Mouse (Mus musculus) neural tube, embryonic 14.5 days (tissue): Measurements from ENCODE around the gene Frmd6. TPM values are rescaled to one million over a fixed set of nuclear protein-coding genes. Genes with fewer than 3 reads are reported as not detected.

Source experiments
- ATAC-seq: fragments of 200-750 bp; cut with Nextera tagmentation; 2 replicates; pipeline ENCODE4 v1.8.0; 2017; ENCODE audit warnings: low read depth, mild to moderate bottlenecking, moderate TSS enrichment, moderate library complexity
- H3K27ac ChIP-seq: fragments of 300-500 bp; sonication (generic); 2 replicates; pipeline ENCODE4 v1.5.1; 2014; ENCODE audit warnings: low read depth, mild to moderate bottlenecking, control low read depth, low read length, moderate library complexity, mixed read lengths
- H3K27me3 ChIP-seq: fragments of 300-500 bp; sonication (generic); 2 replicates; pipeline ENCODE4 v1.6.1; 2014; ENCODE audit warnings: low read length; ENCODE audit not compliant: control insufficient read depth, insufficient read depth
- H3K36me3 ChIP-seq: fragments of 300-500 bp; sonication (generic); 2 replicates; pipeline ENCODE4 v1.6.1; 2014; ENCODE audit warnings: low read length, mixed read lengths; ENCODE audit not compliant: control insufficient read depth, insufficient read depth
- H3K4me1 ChIP-seq: fragments of 300-500 bp; sonication (generic); 2 replicates; pipeline ENCODE4 v1.6.1; 2014; ENCODE audit warnings: low read length; ENCODE audit not compliant: control insufficient read depth, insufficient read depth
- H3K4me2 ChIP-seq: fragments of 300-500 bp; sonication (generic); 2 replicates; pipeline ENCODE4 v1.6.1; 2014; ENCODE audit warnings: mild to moderate bottlenecking, low read depth, low read length, control low read depth
- H3K4me3 ChIP-seq: fragments of 300-500 bp; sonication (generic); 2 replicates; pipeline ENCODE4 v1.5.1; 2014; ENCODE audit warnings: low read depth, low read length, control low read depth, mixed read lengths
- H3K9ac ChIP-seq: fragments of 300-500 bp; sonication (generic); replicated peaks from 2 replicates; pipeline ENCODE4 v1.6.1; 2014; ENCODE audit warnings: low read depth, mild to moderate bottlenecking, control low read depth, low read length, mixed read lengths
- H3K9me3 ChIP-seq: fragments of 300-500 bp; sonication (generic); 2 replicates; pipeline ENCODE4 v1.6.1; 2016; ENCODE audit warnings: low read length; ENCODE audit not compliant: control insufficient read depth
- WGBS: fragments of 180-500 bp; shearing (Covaris S2); extraction: QIAGEN DNeasy Blood & Tissue Kit; methylation state at CpG from one replicate; pipeline ENCODE4 v1.1.7; 2014; 5-methylcytosine and 5-hydroxymethylcytosine counted together
- polyA plus RNA-seq: library from polyadenylated mRNA; unstranded; fragments of >200 nt; fragmentation: Nextera tagmentation; extraction: Ambion mirVana; gene quantifications from 2 replicates; pipeline ENCODE4 v1.2.1, GENCODE M21; 2014

Frmd6 gene
- polyA plus RNA-seq, 1 experiment from 2014 or later = 7.3 TPM

DNA sequence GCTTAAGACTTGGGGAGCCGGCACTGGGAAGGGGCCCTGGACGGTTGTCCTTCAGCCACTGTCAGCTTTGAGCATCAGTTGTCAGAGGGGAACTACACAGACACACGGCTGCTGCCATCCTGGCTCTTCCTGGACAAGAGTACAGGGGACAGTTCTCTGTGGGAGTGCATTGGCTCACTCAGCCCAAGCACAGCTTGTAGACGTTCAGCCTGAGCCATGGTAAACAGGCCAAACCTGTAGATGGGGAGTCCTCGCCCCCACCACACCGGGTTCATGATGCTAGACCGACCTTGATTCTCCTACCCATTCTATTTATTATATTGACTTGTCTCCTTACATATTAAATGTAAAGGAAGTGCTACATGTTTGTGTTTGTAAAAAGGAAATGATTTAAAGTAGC lies 70.0 kb downstream of the Frmd6 start:
- no peak overlapping the region for H3K9ac ChIP-seq
- WGBS = 87% methylated on average over 7 of the region's 7 CpGs
- H3K27me3 ChIP-seq = no peaks in the 10 kb centered on the region
- no peaks in the 10 kb centered on the region for H3K4me1 ChIP-seq
- ATAC-seq = no peak
- no peak overlapping the region for H3K27ac ChIP-seq
- no peak overlapping the region for H3K4me2 ChIP-seq
- H3K4me3 ChIP-seq = no peak overlapping the region
- no peaks in the 10 kb centered on the region for H3K9me3 ChIP-seq
- H3K36me3 ChIP-seq = peaks cover 7% of the 10 kb centered on the region

- Histone ChIP-seq H3K9ac (no peak overlapping the region), H3K27me3 (no peaks in the 10 kb centered on the region), H3K9me3 (no peaks in the 10 kb centered on the region), H3K4me1 (no peaks in the 10 kb centered on the region), H3K27ac (no peak overlapping the region), H3K36me3 (peaks cover 7% of the 10 kb centered on the region), H3K4me2 (no peak overlapping the region), H3K4me3 (no peak overlapping the region)
- no peak for ATAC-seq
- WGBS = 91% methylated on average over 10 of the region's 10 CpGs
Measured at GRCm38 (mm10) chr12:70896068-70896467, 70.8 kb downstream of the Frmd6 start.

- WGBS = 87% methylated on average over 8 of the region's 8 CpGs
- no peak for ATAC-seq
Measured at GRCm38 (mm10) chr12:70897434-70897833, 72.1 kb downstream of the Frmd6 start.

DNA sequence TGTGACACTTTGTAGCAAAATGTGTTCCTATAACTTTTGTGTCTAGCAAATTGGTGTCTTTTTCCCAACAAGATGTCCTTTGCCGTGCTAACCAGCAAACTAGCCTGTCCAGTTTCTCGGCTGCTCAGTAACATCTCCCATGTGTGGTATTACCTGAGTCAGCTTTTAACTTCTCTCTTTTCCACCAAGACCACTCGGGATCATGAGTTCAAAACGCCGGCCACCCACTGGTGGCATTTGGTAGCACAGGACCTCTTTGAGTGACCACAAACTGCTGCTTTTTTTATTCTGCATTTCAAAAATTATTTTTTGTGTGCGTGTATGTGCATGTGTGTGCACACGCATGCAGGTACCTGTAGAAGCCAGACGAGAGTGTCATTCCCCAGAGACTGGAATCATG lies 73.1 kb downstream of the Frmd6 start:
- WGBS = 91% methylated on average over 8 of the region's 8 CpGs
- Histone ChIP-seq H3K27me3 (no peaks in the 10 kb centered on the region), H3K36me3 (peaks cover 9% of the 10 kb centered on the region), H3K27ac (no peak overlapping the region), H3K9me3 (no peaks in the 10 kb centered on the region), H3K4me2 (no peak overlapping the region), H3K4me1 (no peaks in the 10 kb centered on the region), H3K9ac (no peak overlapping the region), H3K4me3 (no peak overlapping the region)
- no peak for ATAC-seq

More at GRCm38 (mm10) chr12:70897434-70897833, 72.1 kb downstream of the Frmd6 start:
- H3K9me3 ChIP-seq = no peaks in the 10 kb centered on the region
- H3K9ac ChIP-seq = no peak overlapping the region
- peaks cover 7% of the 10 kb centered on the region for H3K36me3 ChIP-seq
- no peaks in the 10 kb centered on the region for H3K4me1 ChIP-seq
- H3K4me3 ChIP-seq = no peak overlapping the region
- no peak overlapping the region for H3K27ac ChIP-seq
- H3K27me3 ChIP-seq = no peaks in the 10 kb centered on the region
- no peak overlapping the region for H3K4me2 ChIP-seq

DNA sequence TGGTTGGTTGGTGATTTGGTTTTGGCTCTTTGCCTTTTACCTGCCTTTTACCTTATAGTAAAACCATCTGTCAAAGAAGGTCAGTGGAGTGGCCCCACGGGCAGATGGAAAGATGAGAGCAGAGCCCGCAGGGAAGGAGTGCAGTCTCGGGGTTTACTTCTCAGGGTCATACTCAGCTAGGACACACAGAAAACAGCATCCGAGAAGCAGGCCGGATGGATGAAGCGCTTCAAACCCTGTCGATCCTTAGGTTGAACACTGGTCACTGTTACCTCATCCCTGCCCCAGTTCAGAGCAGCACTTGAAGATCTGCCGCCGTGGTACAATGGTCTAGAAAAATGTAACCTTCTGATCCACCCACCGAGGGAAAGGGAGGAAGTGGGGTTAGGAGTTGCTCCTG lies 79.2 kb downstream of the Frmd6 start:
- Histone ChIP-seq H3K4me3 (no peak overlapping the region), H3K27ac (no peak overlapping the region), H3K4me1 (no peaks in the 10 kb centered on the region), H3K9ac (no peak overlapping the region), H3K4me2 (no peak overlapping the region), H3K9me3 (no peaks in the 10 kb centered on the region), H3K27me3 (no peaks in the 10 kb centered on the region), H3K36me3 (0 out of 2 replicates have a peak, but pooled peaks cover 3% of the 10 kb centered on the region)
- WGBS = 94% methylated on average over 10 of the region's 10 CpGs
- no peak for ATAC-seq

DNA sequence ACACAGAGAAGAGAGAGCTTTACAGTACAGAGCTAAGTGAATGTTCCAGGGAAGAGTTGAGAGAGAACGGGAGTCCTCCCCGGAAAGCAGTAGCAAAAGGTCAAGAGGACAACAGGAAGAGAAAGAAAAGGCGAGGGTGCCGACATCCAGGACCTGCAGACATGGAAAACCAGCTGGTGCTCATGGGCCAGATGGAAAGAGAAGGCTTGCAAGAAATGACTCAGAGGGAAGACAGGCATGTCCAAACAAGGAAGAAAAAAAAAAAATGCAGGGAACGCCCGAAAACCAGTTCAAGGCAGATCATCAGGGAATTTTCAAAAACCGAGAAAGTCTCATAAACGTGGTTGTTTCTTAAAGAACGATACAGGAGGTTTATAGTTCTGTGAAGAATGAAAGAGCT lies 81.6 kb downstream of the Frmd6 start:
- H3K27me3 ChIP-seq = no peaks in the 10 kb centered on the region
- no peaks in the 10 kb centered on the region for H3K9me3 ChIP-seq
- no peak overlapping the region for H3K4me3 ChIP-seq
- 0 out of 2 replicates have a peak, but pooled peaks cover 3% of the 10 kb centered on the region for H3K36me3 ChIP-seq
- no peak overlapping the region for H3K9ac ChIP-seq
- WGBS = 86% methylated on average over 9 of the region's 9 CpGs
- no peak overlapping the region for H3K27ac ChIP-seq
- no peaks in the 10 kb centered on the region for H3K4me1 ChIP-seq
- no peak for ATAC-seq
- H3K4me2 ChIP-seq = no peak overlapping the region

DNA sequence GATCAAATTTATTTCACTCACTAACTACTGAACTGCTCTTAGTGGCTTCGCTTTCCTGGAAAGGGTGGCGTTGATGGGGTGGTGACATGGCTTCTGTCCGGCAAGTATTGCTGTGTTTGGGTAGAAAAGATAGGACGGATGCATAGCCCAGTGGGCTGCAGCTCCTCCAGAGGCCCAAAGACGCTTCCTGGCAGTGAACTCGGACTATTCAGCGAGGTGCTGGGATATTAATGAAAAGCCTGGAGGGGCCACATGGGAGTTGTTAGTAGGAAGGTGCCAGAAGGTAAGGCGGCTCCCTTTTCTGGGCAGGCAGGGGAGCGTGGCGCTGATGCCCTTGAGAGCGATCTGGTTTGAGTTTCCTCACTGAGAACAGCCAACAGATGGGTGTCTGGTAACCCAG lies 82.3 kb downstream of the Frmd6 start:
- Histone ChIP-seq H3K36me3 (0 out of 2 replicates have a peak, but pooled peaks cover 3% of the 10 kb centered on the region), H3K27ac (no peak overlapping the region), H3K27me3 (no peaks in the 10 kb centered on the region), H3K4me1 (no peaks in the 10 kb centered on the region), H3K9ac (no peak overlapping the region), H3K4me3 (no peak overlapping the region), H3K4me2 (no peak overlapping the region), H3K9me3 (no peaks in the 10 kb centered on the region)
- no peak for ATAC-seq
- 77% methylated on average over 11 of the region's 11 CpGs for WGBS

DNA sequence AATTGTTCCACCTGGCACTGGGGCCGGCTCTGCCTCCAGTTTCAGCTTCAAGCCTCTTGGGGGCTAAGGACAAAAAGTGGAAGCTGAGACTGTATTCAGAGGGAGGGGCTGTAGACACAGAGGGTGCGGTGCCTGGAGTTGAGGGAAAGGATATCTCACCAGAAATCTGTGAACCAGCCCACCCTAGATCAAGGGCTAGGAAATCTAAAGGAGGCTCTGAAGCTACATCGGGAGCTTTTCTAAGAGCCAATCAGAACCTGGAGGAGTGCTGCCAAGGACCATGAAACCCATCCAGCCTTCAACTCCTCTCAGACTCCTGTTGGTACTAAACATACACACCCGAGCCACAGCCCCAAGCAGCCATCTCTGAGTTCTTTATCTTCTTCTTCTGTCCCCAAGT lies 82.8 kb downstream of the Frmd6 start:
- Histone ChIP-seq H3K4me2 (no peak overlapping the region), H3K36me3 (0 out of 2 replicates have a peak, but pooled peaks cover 3% of the 10 kb centered on the region), H3K9me3 (no peaks in the 10 kb centered on the region), H3K9ac (no peak overlapping the region), H3K27me3 (no peaks in the 10 kb centered on the region), H3K4me1 (no peaks in the 10 kb centered on the region), H3K4me3 (no peak overlapping the region), H3K27ac (no peak overlapping the region)
- WGBS = 79% methylated on average over 4 of the region's 4 CpGs
- no peak for ATAC-seq

- H3K36me3 ChIP-seq = no peaks in the 10 kb centered on the region
- H3K4me2 ChIP-seq = no peak overlapping the region
- no peaks in the 10 kb centered on the region for H3K4me1 ChIP-seq
- H3K9me3 ChIP-seq = no peaks in the 10 kb centered on the region
- H3K27me3 ChIP-seq = no peaks in the 10 kb centered on the region
- no peak overlapping the region for H3K9ac ChIP-seq
- no peak overlapping the region for H3K4me3 ChIP-seq
- H3K27ac ChIP-seq = no peak overlapping the region
- WGBS = 12% methylated on average over 9 of the region's 9 CpGs
- ATAC-seq = peak; percentile 72; the same call in 1 of the 2 replicates
Measured at GRCm38 (mm10) chr12:70910241-70910720, 85.0 kb downstream of the Frmd6 start.
